In genomic region chr13:3798751-3799150, GRCm38 (mm10) we compare ENCODE assay signal across 27 mouse cellular contexts. TPM values are rescaled to one million over a fixed set of nuclear protein-coding genes. Genes with fewer than 3 reads are reported as not detected.
DNase-seq lines count a peak whose midpoint lies in the region; ATAC-seq and TF ChIP-seq lines count a peak whose summit lies in the region.
"Had no signal": no experiment of that assay in that cellular context is flagged by ENCODE, and none has a peak within 500 bp of the region (broad histone marks: within the 10 kb centered on the region; RNA-seq: fewer than 3 reads in every experiment).

No protein-coding gene starts in this region.

- H3K27me3 ChIP-seq in heart, embryonic 10.5 days (ENCODE audit: insufficient read depth, poor library complexity, severe bottlenecking): no peaks in the 10 kb centered on the region
- H3K27me3 ChIP-seq in limb, embryonic 15.5 days: no peaks in the 10 kb centered on the region
- H3K27me3 ChIP-seq in limb, embryonic 10.5 days (ENCODE audit: low read depth, poor library complexity, severe bottlenecking): no peaks in the 10 kb centered on the region
- H3K27me3 ChIP-seq in lung, postnatal 0 days (replicated peaks; ENCODE audit: insufficient read depth, low read length): no peaks in the 10 kb centered on the region
- no peaks in the 10 kb centered on the region for H3K27me3 ChIP-seq in stomach, postnatal 0 days (ENCODE audit: control insufficient read depth, insufficient read depth, low read length)
- H3K27me3 ChIP-seq in midbrain, embryonic 11.5 days (ENCODE audit: control insufficient read depth, insufficient read depth, low read length): no peaks in the 10 kb centered on the region
- H3K27me3 ChIP-seq: CH12.LX; embryonic facial prominence, embryonic 12.5 days; forebrain, embryonic 15.5 days; Patski had no signal

- no peak for TF ChIP-seq EP300 in lung, postnatal 0 days (IDR thresholded peaks at IDR 0.05)
- TF ChIP-seq EP300 in stomach, postnatal 0 days (optimal IDR thresholded peaks at IDR 0.05): no peak

- no peak overlapping the region for H3K9ac ChIP-seq in limb, embryonic 15.5 days
- H3K9ac ChIP-seq in lung, postnatal 0 days (replicated peaks; ENCODE audit: low read depth): no peak overlapping the region
- no peak overlapping the region for H3K9ac ChIP-seq in stomach, postnatal 0 days (ENCODE audit: low read length)
- no peak overlapping the region for H3K9ac ChIP-seq in midbrain, embryonic 11.5 days (ENCODE audit: low read length)
- H3K9ac ChIP-seq: embryonic facial prominence, embryonic 12.5 days; forebrain, embryonic 15.5 days had no signal

- peak overlapping the region; percentile 7; the same call in 1 of the 2 replicates for H3K27ac ChIP-seq in heart, embryonic 10.5 days
- H3K27ac ChIP-seq in limb, embryonic 15.5 days: 0 out of 2 replicates have a peak overlapping the region, but pooled peaks have one; percentile 4
- H3K27ac ChIP-seq in limb, embryonic 10.5 days: no peak overlapping the region
- H3K27ac ChIP-seq in lung, postnatal 0 days (ENCODE audit: low read length): no peak overlapping the region
- no peak overlapping the region for H3K27ac ChIP-seq in stomach, postnatal 0 days (replicated peaks)
- H3K27ac ChIP-seq in midbrain, embryonic 11.5 days (ENCODE audit: low read depth, low read length): no peak overlapping the region
- H3K27ac ChIP-seq: embryonic facial prominence, embryonic 12.5 days; forebrain, embryonic 15.5 days had no signal

- peaks cover 21% of the 10 kb centered on the region for H3K4me1 ChIP-seq in heart, embryonic 10.5 days
- H3K4me1 ChIP-seq in limb, embryonic 15.5 days: peaks cover 17% of the 10 kb centered on the region; the same call in 1 of the 2 replicates
- H3K4me1 ChIP-seq in limb, embryonic 10.5 days: peaks cover 9% of the 10 kb centered on the region; the same call in 1 of the 2 replicates
- H3K4me1 ChIP-seq in lung, postnatal 0 days (ENCODE audit: insufficient read depth, low read depth, low read length): no peaks in the 10 kb centered on the region
- H3K4me1 ChIP-seq in lung, adult 2 months (ENCODE audit: control insufficient read depth, insufficient read depth, low read length): peaks cover 8% of the 10 kb centered on the region
- no peaks in the 10 kb centered on the region for H3K4me1 ChIP-seq in stomach, postnatal 0 days (replicated peaks; ENCODE audit: control insufficient read depth, insufficient read depth)
- no peaks in the 10 kb centered on the region for H3K4me1 ChIP-seq in midbrain, embryonic 11.5 days (ENCODE audit: control insufficient read depth, insufficient read depth, low read length)
- H3K4me1 ChIP-seq: forebrain, embryonic 15.5 days had no signal

- no peak overlapping the region for H3K4me3 ChIP-seq in heart, embryonic 10.5 days
- no peak overlapping the region for H3K4me3 ChIP-seq in limb, embryonic 15.5 days
- H3K4me3 ChIP-seq in limb, embryonic 10.5 days: no peak overlapping the region
- no peak overlapping the region for H3K4me3 ChIP-seq in lung, postnatal 0 days (ENCODE audit: low read depth, low read length)
- no peak overlapping the region for H3K4me3 ChIP-seq in lung, adult 2 months (replicated peaks; ENCODE audit: extremely low read depth, low read depth, low read length)
- no peak overlapping the region for H3K4me3 ChIP-seq in stomach, postnatal 0 days (ENCODE audit: low read depth, low read length)
- H3K4me3 ChIP-seq in midbrain, embryonic 11.5 days (ENCODE audit: low read depth, low read length): no peak overlapping the region
- H3K4me3 ChIP-seq: embryonic facial prominence, embryonic 12.5 days; forebrain, embryonic 15.5 days had no signal

- no peak overlapping the region for H3K4me2 ChIP-seq in limb, embryonic 15.5 days
- H3K4me2 ChIP-seq in lung, postnatal 0 days (replicated peaks; ENCODE audit: low read depth, low read length): no peak overlapping the region
- H3K4me2 ChIP-seq in stomach, postnatal 0 days (replicated peaks; ENCODE audit: low read depth): no peak overlapping the region
- H3K4me2 ChIP-seq in midbrain, embryonic 11.5 days: no peak overlapping the region
- H3K4me2 ChIP-seq: embryonic facial prominence, embryonic 12.5 days; forebrain, embryonic 15.5 days; heart, embryonic 11.5 days had no signal

- intact Hi-C loops in heart, postnatal 36 days (cut with DNase I): no loop called here

- H3K36me3 ChIP-seq in heart, embryonic 10.5 days: no peaks in the 10 kb centered on the region
- no peaks in the 10 kb centered on the region for H3K36me3 ChIP-seq in limb, embryonic 15.5 days
- H3K36me3 ChIP-seq in limb, embryonic 10.5 days: no peaks in the 10 kb centered on the region
- H3K36me3 ChIP-seq in lung, postnatal 0 days (ENCODE audit: insufficient read depth, low read length): no peaks in the 10 kb centered on the region
- H3K36me3 ChIP-seq in stomach, postnatal 0 days (ENCODE audit: control insufficient read depth, insufficient read depth, low read length): no peaks in the 10 kb centered on the region
- H3K36me3 ChIP-seq in midbrain, embryonic 11.5 days (ENCODE audit: control insufficient read depth, insufficient read depth, low read length): no peaks in the 10 kb centered on the region
- H3K36me3 ChIP-seq: embryonic facial prominence, embryonic 12.5 days; forebrain, embryonic 15.5 days had no signal

- DNase-seq in heart, embryonic 10.5 days (ENCODE audit: low spot score): no peak
- no peak for DNase-seq in heart, postnatal 36 days
- DNase-seq in limb, embryonic 10.5 days (ENCODE audit: low spot score): no peak
- peak; percentile 74 for DNase-seq in lung, postnatal 0 days (ENCODE audit: low spot score)
- DNase-seq in lung, adult 2 months: no peak
- DNase-seq in stomach, postnatal 0 days (ENCODE audit: low spot score): no peak
- no peak for DNase-seq in midbrain, embryonic 11.5 days (ENCODE audit: low spot score, missing footprints)
- DNase-seq: adrenal gland, postnatal 14 days; cerebellum, adult 11-12 months; cerebellum, adult 9-10 months; cerebellum, postnatal 25 days; gastrocnemius, postnatal 10 days had no signal

- ATAC-seq in limb, embryonic 15.5 days (ENCODE audit: insufficient number of reproducible peaks, low FRiP score, low TSS enrichment, low read depth): no peak
- ATAC-seq in lung, postnatal 0 days: peak; percentile 76
- peak; percentile 66 for ATAC-seq in stomach, postnatal 0 days (ENCODE audit: low FRiP score, low TSS enrichment)
- no peak for ATAC-seq in midbrain, embryonic 11.5 days (ENCODE audit: low FRiP score)
- ATAC-seq: activated CD4-positive, CD25-positive, alpha-beta regulatory T cell, adult 4 months; forebrain, embryonic 15.5 days; hindbrain, embryonic 16.5 days; Patski had no signal

- no peak for TF ChIP-seq POLR2A in lung, adult 2 months (IDR thresholded peaks at IDR 0.05; ENCODE audit: borderline replicate concordance, extremely low read depth, low read depth, low read length)

- TF ChIP-seq CTCF in lung, postnatal 0 days (IDR thresholded peaks at IDR 0.05): no peak
- no peak for TF ChIP-seq CTCF in lung, adult 2 months (IDR thresholded peaks at IDR 0.05; ENCODE audit: insufficient read depth, low read length)
- no peak for TF ChIP-seq CTCF in stomach, postnatal 0 days (IDR thresholded peaks at IDR 0.05; ENCODE audit: low read depth)

- no peaks in the 10 kb centered on the region for H3K9me3 ChIP-seq in heart, embryonic 10.5 days
- no peaks in the 10 kb centered on the region for H3K9me3 ChIP-seq in limb, embryonic 15.5 days
- no peaks in the 10 kb centered on the region for H3K9me3 ChIP-seq in limb, embryonic 10.5 days (replicated peaks)
- H3K9me3 ChIP-seq in lung, postnatal 0 days (ENCODE audit: low read length): no peaks in the 10 kb centered on the region
- no peaks in the 10 kb centered on the region for H3K9me3 ChIP-seq in stomach, postnatal 0 days (ENCODE audit: control insufficient read depth, low read length)
- H3K9me3 ChIP-seq in midbrain, embryonic 11.5 days (ENCODE audit: control insufficient read depth, low read length): no peaks in the 10 kb centered on the region
- H3K9me3 ChIP-seq: embryonic facial prominence, embryonic 12.5 days; forebrain, embryonic 15.5 days had no signal

RNA-seq across cellular contexts. Expression of gene Calml3, which starts 5.4 kb away (rescaled TPM):
- polyA plus RNA-seq in heart, embryonic 10.5 days (2016; fragmentation: Nextera tagmentation; extraction: Ambion mirVana): not detected in 2 replicates
- not detected for total RNA-seq in heart, postnatal 36 days (2021)
- 22.0 and 22.9 TPM in 2 replicates for polyA plus RNA-seq in limb, embryonic 15.5 days (2015; fragmentation: Nextera tagmentation; extraction: Ambion mirVana)
- polyA plus RNA-seq in limb, embryonic 10.5 days (2016; fragmentation: Nextera tagmentation; extraction: Ambion mirVana): not detected in 2 replicates
- 0.19 and 0.21 TPM in 2 replicates for polyA plus RNA-seq in lung, postnatal 0 days (2015; fragmentation: Nextera tagmentation; extraction: Ambion mirVana)
- 3.6 and 81.6 TPM in 2 replicates for polyA plus RNA-seq in lung, adult 2 months (2012; rRNA removed)
- 40.0 and 44.6 TPM in 2 replicates for polyA plus RNA-seq in stomach, postnatal 0 days (2015; fragmentation: Nextera tagmentation; extraction: Ambion mirVana)
- polyA plus RNA-seq in midbrain, embryonic 11.5 days (2014; fragmentation: Nextera tagmentation; extraction: Ambion mirVana): not detected in 2 replicates
- total RNA-seq: adrenal gland, postnatal 14 days; CH12.LX; gastrocnemius, postnatal 10 days; heart, postnatal 25 days had no signal
- polyA plus RNA-seq: activated CD4-positive, CD25-positive, alpha-beta regulatory T cell, adult 4 months; cortical plate, adult 2 months; forebrain, embryonic 11.5 days; forebrain, embryonic 15.5 days; hindbrain, embryonic 11.5 days; hindbrain, embryonic 16.5 days had no signal

RNA-seq across cellular contexts. Expression of gene Calm4, which starts 38.8 kb away (rescaled TPM):
- not detected in 2 replicates for polyA plus RNA-seq in heart, embryonic 10.5 days (2016; fragmentation: Nextera tagmentation; extraction: Ambion mirVana)
- total RNA-seq in heart, postnatal 36 days (2021): not detected
- 596 and 780 TPM in 2 replicates for polyA plus RNA-seq in limb, embryonic 15.5 days (2015; fragmentation: Nextera tagmentation; extraction: Ambion mirVana)
- polyA plus RNA-seq in limb, embryonic 10.5 days (2016; fragmentation: Nextera tagmentation; extraction: Ambion mirVana): not detected in 2 replicates
- polyA plus RNA-seq in lung, postnatal 0 days (2015; fragmentation: Nextera tagmentation; extraction: Ambion mirVana): not detected in 2 replicates
- polyA plus RNA-seq in lung, adult 2 months (2012; rRNA removed): 56.0 TPM in 1 of 2 replicates, not detected in the other
- 280 and 324 TPM in 2 replicates for polyA plus RNA-seq in stomach, postnatal 0 days (2015; fragmentation: Nextera tagmentation; extraction: Ambion mirVana)
- not detected in 2 replicates for polyA plus RNA-seq in midbrain, embryonic 11.5 days (2014; fragmentation: Nextera tagmentation; extraction: Ambion mirVana)
- total RNA-seq: adrenal gland, adult 18-20 months; adrenal gland, postnatal 14 days; CH12.LX; gastrocnemius, postnatal 10 days; heart, postnatal 25 days had no signal
- polyA plus RNA-seq: activated CD4-positive, CD25-positive, alpha-beta regulatory T cell, adult 4 months; cortical plate, adult 2 months; forebrain, embryonic 11.5 days; forebrain, embryonic 15.5 days; gonadal fat pad, adult 2 months; heart, embryonic 11.5 days; heart, embryonic 16.5 days; hindbrain, embryonic 11.5 days; Patski had no signal

RNA-seq across cellular contexts. Expression of gene Calm5, which starts 55.2 kb away (rescaled TPM):
- not detected in 2 replicates for polyA plus RNA-seq in heart, embryonic 10.5 days (2016; fragmentation: Nextera tagmentation; extraction: Ambion mirVana)
- not detected for total RNA-seq in heart, postnatal 36 days (2021)
- polyA plus RNA-seq in limb, embryonic 15.5 days (2015; fragmentation: Nextera tagmentation; extraction: Ambion mirVana): 3.2 and 3.5 TPM in 2 replicates
- polyA plus RNA-seq in limb, embryonic 10.5 days (2016; fragmentation: Nextera tagmentation; extraction: Ambion mirVana): not detected in 2 replicates
- not detected in 2 replicates for polyA plus RNA-seq in lung, postnatal 0 days (2015; fragmentation: Nextera tagmentation; extraction: Ambion mirVana)
- not detected in 2 replicates for polyA plus RNA-seq in lung, adult 2 months (2012; rRNA removed)
- polyA plus RNA-seq in stomach, postnatal 0 days (2015; fragmentation: Nextera tagmentation; extraction: Ambion mirVana): 0.18 TPM in 1 of 2 replicates, not detected in the other
- polyA plus RNA-seq in midbrain, embryonic 11.5 days (2014; fragmentation: Nextera tagmentation; extraction: Ambion mirVana): not detected in 2 replicates
- total RNA-seq: adrenal gland, adult 18-20 months; adrenal gland, postnatal 14 days; CH12.LX; gastrocnemius, postnatal 10 days; heart, postnatal 25 days had no signal
- polyA plus RNA-seq: activated CD4-positive, CD25-positive, alpha-beta regulatory T cell, adult 4 months; cortical plate, adult 2 months; embryonic facial prominence, embryonic 12.5 days; forebrain, embryonic 11.5 days; forebrain, embryonic 15.5 days; gonadal fat pad, adult 2 months; heart, embryonic 11.5 days; heart, embryonic 16.5 days; hindbrain, embryonic 11.5 days; hindbrain, embryonic 16.5 days; Patski had no signal

Comparison
In these comparisons a context has a peak if more than half of its experiments do, and no peak if none do; other contexts are left out.
1. H3K27ac ChIP-seq: peak in heart, embryonic 10.5 days (single experiment) and limb, embryonic 15.5 days (single experiment); none in limb, embryonic 10.5 days (single experiment), lung, postnatal 0 days (single experiment), stomach, postnatal 0 days (single experiment) and midbrain, embryonic 11.5 days (single experiment).
2. ATAC-seq: peak in lung, postnatal 0 days (single experiment) and stomach, postnatal 0 days (single experiment); none in limb, embryonic 15.5 days (single experiment) and midbrain, embryonic 11.5 days (single experiment).